Mouse (Mus musculus): ENCODE data around the gene Golph3l. TPM values are rescaled to one million over a fixed set of nuclear protein-coding genes. Genes with fewer than 3 reads are reported as not detected.
"Not testable (repeated sequence)": the region's sequence is repeated elsewhere in the genome, so short reads cannot be mapped to it uniquely, and the experiment has no call there.

The Golph3l gene
- polyA plus RNA-seq (2015; fragmentation: Nextera tagmentation; extraction: Ambion mirVana): 28.1 and 34.1 TPM in 2 replicates

GRCm38 (mm10) chr3:95588604-95589086 is at the start of gene Golph3l:
TSS of gene Golph3l (plus strand) at chr3:95588934.
- DNase-seq (peak; percentile 94), ATAC-seq (ENCODE audit: low read depth) (peak; percentile 100)
- no peaks in the 10 kb centered on the region for H3K9me3 ChIP-seq (replicated peaks)
- WGBS (ENCODE audit: insufficient replicate concordance): under 1% methylated on average over 12 of the region's 12 CpGs
- H3K27me3 ChIP-seq: no peaks in the 10 kb centered on the region
- peak within 1 kb of the TSS; percentile 92 for H3K27ac ChIP-seq
- peaks cover 28% of the 10 kb centered on the region for H3K36me3 ChIP-seq
- H3K4me1 ChIP-seq (replicated peaks): peaks cover 18% of the 10 kb centered on the region
- peak within 1 kb of the TSS; percentile 80 for H3K9ac ChIP-seq
- peak within 1 kb of the TSS; percentile 69 for H3K4me2 ChIP-seq
- H3K4me3 ChIP-seq (replicated peaks): peak within 1 kb of the TSS; percentile 78

- no peaks in the 10 kb centered on the region for H3K9me3 ChIP-seq (replicated peaks)
- H3K4me1 ChIP-seq (replicated peaks): 0 out of 2 replicates have a peak, but pooled peaks cover 2% of the 10 kb centered on the region
- H3K27me3 ChIP-seq: peaks cover 18% of the 10 kb centered on the region; the same call in 1 of the 2 replicates
- WGBS (ENCODE audit: insufficient replicate concordance): 80% methylated on average over 10 of the region's 10 CpGs
- H3K4me2 ChIP-seq: no peak overlapping the region
- H3K9ac ChIP-seq: no peak overlapping the region
- DNase-seq (no peak), ATAC-seq (ENCODE audit: low read depth) (no peak)
- no peak overlapping the region for H3K27ac ChIP-seq
- H3K36me3 ChIP-seq: no peaks in the 10 kb centered on the region
- H3K4me3 ChIP-seq (replicated peaks): no peak overlapping the region
Measured at GRCm38 (mm10) chr3:95538936-95539335, 49.8 kb upstream of the Golph3l start.

DNA sequence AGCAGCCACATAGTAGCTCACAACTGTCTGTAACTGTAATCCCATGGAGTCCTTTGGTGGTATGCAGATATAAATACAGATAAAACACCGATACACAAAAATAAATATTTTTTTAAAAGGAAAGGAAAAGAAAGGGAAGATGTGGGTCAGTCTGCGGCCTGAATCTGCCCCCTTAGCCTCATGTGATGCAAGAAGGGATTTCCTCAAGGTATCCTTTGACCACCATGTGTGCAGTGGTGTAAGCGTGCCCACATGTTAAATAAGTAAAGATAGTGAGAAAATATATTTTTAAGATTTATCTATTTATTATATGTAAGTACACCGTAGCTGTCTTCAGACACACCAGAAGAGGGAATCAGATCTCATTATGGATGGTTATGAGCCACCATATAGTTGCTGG is 48.9 kb upstream of the Golph3l start:
- Histone ChIP-seq H3K4me3 (replicated peaks) (no peak overlapping the region), H3K9ac (no peak overlapping the region), H3K36me3 (no peaks in the 10 kb centered on the region), H3K27me3 (peaks cover 24% of the 10 kb centered on the region; the same call in 1 of the 2 replicates), H3K4me2 (no peak overlapping the region), H3K4me1 (replicated peaks) (0 out of 2 replicates have a peak, but pooled peaks cover 2% of the 10 kb centered on the region), H3K27ac (no peak overlapping the region), H3K9me3 (replicated peaks) (no peaks in the 10 kb centered on the region)
- DNase-seq (no peak), ATAC-seq (ENCODE audit: low read depth) (no peak)
- WGBS (ENCODE audit: insufficient replicate concordance): 77% methylated on average over 4 of the region's 4 CpGs

GRCm38 (mm10) chr3:95541186-95541585 is 47.5 kb upstream of the Golph3l start:
- H3K4me3 ChIP-seq (replicated peaks); H3K4me2 ChIP-seq; ATAC-seq (ENCODE audit: low read depth); H3K4me1 ChIP-seq (replicated peaks); H3K27ac ChIP-seq; H3K36me3 ChIP-seq; H3K9me3 ChIP-seq (replicated peaks); DNase-seq; H3K9ac ChIP-seq: not testable (repeated sequence)
- 48% methylated on average over 2 of the region's 2 CpGs for WGBS (ENCODE audit: insufficient replicate concordance)
- peaks cover 30% of the 10 kb centered on the region; the same call in 1 of the 2 replicates for H3K27me3 ChIP-seq

DNA sequence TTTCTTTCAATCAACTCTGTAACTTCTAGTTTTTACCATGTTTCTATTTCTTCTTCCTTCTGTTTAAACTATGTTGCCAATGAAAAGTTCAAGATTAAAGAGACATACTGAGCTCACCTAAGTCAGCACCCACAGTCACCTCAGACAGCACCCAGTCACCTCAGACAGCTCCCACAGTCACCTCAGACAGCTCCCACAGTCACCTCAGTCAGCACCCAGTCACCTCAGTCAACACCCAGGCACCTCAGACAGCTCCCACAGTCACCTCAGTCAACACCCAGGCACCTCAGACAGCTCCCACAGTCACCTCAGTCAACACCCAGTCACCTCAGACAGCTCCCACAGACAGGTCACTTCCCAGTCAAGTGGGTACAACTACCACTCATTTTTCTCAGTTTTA is 46.6 kb upstream of the Golph3l start:
- H3K9me3 ChIP-seq (replicated peaks): no peaks in the 10 kb centered on the region
- H3K4me3 ChIP-seq (replicated peaks): no peak overlapping the region
- H3K9ac ChIP-seq: no peak overlapping the region
- H3K36me3 ChIP-seq: no peaks in the 10 kb centered on the region
- H3K27me3 ChIP-seq: peaks cover 31% of the 10 kb centered on the region
- DNase-seq (no peak), ATAC-seq (ENCODE audit: low read depth) (no peak)
- H3K4me2 ChIP-seq: no peak overlapping the region
- 0 out of 2 replicates have a peak, but pooled peaks cover 2% of the 10 kb centered on the region for H3K4me1 ChIP-seq (replicated peaks)
- H3K27ac ChIP-seq: no peak overlapping the region

DNA sequence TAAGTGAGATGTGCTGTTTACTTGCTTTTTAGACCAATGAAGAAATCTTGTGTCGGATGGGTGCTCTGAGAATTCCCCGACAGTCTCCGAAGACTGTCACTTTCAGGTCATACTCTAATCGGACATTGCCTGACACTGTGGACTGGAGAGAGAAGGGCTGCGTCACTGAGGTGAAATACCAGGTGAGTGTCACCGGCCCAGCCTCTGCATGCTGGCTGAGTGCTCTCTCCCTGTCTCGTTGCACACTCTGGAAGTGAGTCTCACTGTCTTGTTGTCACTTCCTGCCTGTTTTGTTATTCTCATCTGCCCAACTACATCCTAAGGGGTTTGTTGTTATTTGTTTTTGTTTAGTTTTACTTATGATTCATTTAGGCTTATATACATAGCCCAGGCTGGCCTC is 45.8 kb upstream of the Golph3l start:
- 64% methylated on average over 7 of the region's 7 CpGs for WGBS (ENCODE audit: insufficient replicate concordance)
- H3K4me3 ChIP-seq (replicated peaks): no peak overlapping the region
- DNase-seq (no peak), ATAC-seq (ENCODE audit: low read depth) (no peak)
- no peak overlapping the region for H3K4me2 ChIP-seq
- H3K9ac ChIP-seq: no peak overlapping the region
- no peak overlapping the region for H3K27ac ChIP-seq
- 0 out of 2 replicates have a peak, but pooled peaks cover 2% of the 10 kb centered on the region for H3K4me1 ChIP-seq (replicated peaks)
- H3K27me3 ChIP-seq: peaks cover 24% of the 10 kb centered on the region
- no peaks in the 10 kb centered on the region for H3K9me3 ChIP-seq (replicated peaks)
- no peaks in the 10 kb centered on the region for H3K36me3 ChIP-seq

DNA sequence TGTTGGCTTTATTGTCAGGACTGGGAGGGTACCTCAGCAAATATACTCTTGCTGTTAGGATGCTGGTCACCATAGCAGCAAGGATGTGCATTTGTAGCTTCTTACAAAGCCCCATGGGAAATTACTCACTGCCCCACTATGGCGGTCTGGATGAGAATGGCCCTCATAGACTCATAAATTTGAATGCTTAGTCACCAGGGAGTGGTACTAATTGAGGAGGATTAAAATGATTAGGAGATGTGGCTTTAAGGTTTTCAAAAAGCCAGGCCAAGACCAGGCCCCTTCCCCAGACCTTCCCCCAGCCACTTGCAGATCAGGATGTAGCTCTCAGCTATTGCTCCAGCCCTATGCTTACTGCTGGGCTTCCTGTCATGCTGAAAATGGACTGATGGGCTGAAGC is 38.6 kb upstream of the Golph3l start:
- no peak for DNase-seq
- Histone ChIP-seq H3K4me3 (replicated peaks) (no peak overlapping the region), H3K4me2 (no peak overlapping the region), H3K9me3 (replicated peaks) (no peaks in the 10 kb centered on the region), H3K36me3 (no peaks in the 10 kb centered on the region), H3K27ac (no peak overlapping the region), H3K9ac (no peak overlapping the region), H3K4me1 (replicated peaks) (peaks cover 7% of the 10 kb centered on the region), H3K27me3 (peaks cover 12% of the 10 kb centered on the region)
- 70% methylated on average over 1 of the region's 1 CpGs for WGBS (ENCODE audit: insufficient replicate concordance)
- ATAC-seq (ENCODE audit: low read depth): no peak

GRCm38 (mm10) chr3:95553986-95554385 is 34.7 kb upstream of the Golph3l start:
- Histone ChIP-seq H3K4me2 (no peak overlapping the region), H3K4me3 (replicated peaks) (no peak overlapping the region), H3K36me3 (no peaks in the 10 kb centered on the region), H3K4me1 (replicated peaks) (peaks cover 7% of the 10 kb centered on the region), H3K27ac (no peak overlapping the region), H3K9me3 (replicated peaks) (no peaks in the 10 kb centered on the region), H3K9ac (no peak overlapping the region), H3K27me3 (no peaks in the 10 kb centered on the region)
- 41% methylated on average over 3 of the region's 3 CpGs for WGBS (ENCODE audit: insufficient replicate concordance)
- DNase-seq (no peak), ATAC-seq (ENCODE audit: low read depth) (no peak)

GRCm38 (mm10) chr3:95559437-95559836 is 29.3 kb upstream of the Golph3l start, which contains the start of gene Hormad1:
TSS of gene Hormad1 (plus strand) at chr3:95559677.
- Histone ChIP-seq H3K9ac (no peak within 1 kb of the TSS), H3K27ac (no peak within 1 kb of the TSS), H3K9me3 (replicated peaks) (no peaks in the 10 kb centered on the region), H3K27me3 (no peaks in the 10 kb centered on the region), H3K4me2 (no peak within 1 kb of the TSS), H3K4me1 (replicated peaks) (no peaks in the 10 kb centered on the region), H3K4me3 (replicated peaks) (no peak within 1 kb of the TSS), H3K36me3 (no peaks in the 10 kb centered on the region)
- DNase-seq: no peak
- 87% methylated on average over 27 of the region's 27 CpGs for WGBS (ENCODE audit: insufficient replicate concordance)
- ATAC-seq (ENCODE audit: low read depth): no peak

DNA sequence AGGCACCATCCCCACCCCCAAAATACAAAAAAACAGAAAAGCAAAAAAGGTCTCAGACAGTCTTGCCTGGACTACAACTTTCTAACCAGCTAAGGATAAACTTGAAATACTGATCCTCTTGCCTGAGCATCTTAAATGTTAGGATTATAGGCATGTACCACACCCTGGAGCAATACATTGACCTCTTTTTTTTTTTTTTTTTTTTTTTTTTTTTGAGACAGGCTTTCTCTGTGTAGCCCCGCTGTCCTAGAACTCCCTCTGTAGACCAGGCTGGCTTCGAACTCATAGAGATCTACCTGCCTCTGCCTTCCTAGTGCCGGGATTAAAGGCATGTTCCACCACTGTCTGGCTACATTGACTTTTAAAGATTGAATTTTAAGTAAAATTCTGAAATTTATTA is 28.0 kb upstream of the Golph3l start:
- Histone ChIP-seq H3K27ac (no peak overlapping the region), H3K27me3 (no peaks in the 10 kb centered on the region), H3K4me1 (replicated peaks) (no peaks in the 10 kb centered on the region), H3K9me3 (replicated peaks) (no peaks in the 10 kb centered on the region), H3K36me3 (no peaks in the 10 kb centered on the region), H3K4me3 (replicated peaks) (no peak overlapping the region), H3K9ac (no peak overlapping the region), H3K4me2 (no peak overlapping the region)
- WGBS (ENCODE audit: insufficient replicate concordance): 71% methylated on average over 3 of the region's 3 CpGs
- no peak for DNase-seq
- no peak for ATAC-seq (ENCODE audit: low read depth)

- ATAC-seq (ENCODE audit: low read depth): no peak
- H3K4me1 ChIP-seq (replicated peaks): no peaks in the 10 kb centered on the region
- 76% methylated on average over 2 of the region's 2 CpGs for WGBS (ENCODE audit: insufficient replicate concordance)
- no peak overlapping the region for H3K9ac ChIP-seq
- H3K4me2 ChIP-seq: no peak overlapping the region
- no peaks in the 10 kb centered on the region for H3K36me3 ChIP-seq
- no peak overlapping the region for H3K4me3 ChIP-seq (replicated peaks)
- DNase-seq: no peak
- no peaks in the 10 kb centered on the region for H3K9me3 ChIP-seq (replicated peaks)
- H3K27me3 ChIP-seq: no peaks in the 10 kb centered on the region
- no peak overlapping the region for H3K27ac ChIP-seq
Measured at GRCm38 (mm10) chr3:95561826-95562225, 26.9 kb upstream of the Golph3l start.

DNA sequence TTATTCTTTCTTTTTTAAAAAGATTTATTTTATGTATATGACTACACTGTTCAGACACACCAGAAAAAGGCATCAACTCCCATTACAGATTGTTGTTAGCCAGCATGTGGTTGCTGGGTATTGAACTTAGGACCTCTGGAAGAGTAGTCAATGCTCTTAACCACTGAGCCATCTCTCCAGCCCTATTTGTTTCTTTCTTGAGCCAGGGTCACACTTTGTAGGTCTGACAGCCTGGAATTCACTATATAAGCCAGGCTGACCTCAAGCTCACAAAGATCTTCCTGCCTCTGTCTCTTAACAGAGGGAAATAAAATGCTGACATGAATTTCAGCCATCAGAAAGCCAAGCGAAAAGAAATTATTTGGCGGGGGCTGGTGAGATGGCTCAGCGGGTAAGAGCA is 19.1 kb upstream of the Golph3l start:
- ATAC-seq (ENCODE audit: low read depth) (no peak), DNase-seq (no peak)
- no peak overlapping the region for H3K27ac ChIP-seq
- H3K36me3 ChIP-seq: no peaks in the 10 kb centered on the region
- H3K4me2 ChIP-seq: no peak overlapping the region
- H3K4me1 ChIP-seq (replicated peaks): no peaks in the 10 kb centered on the region; the same call in 1 of the 2 replicates
- no peak overlapping the region for H3K9ac ChIP-seq
- WGBS (ENCODE audit: insufficient replicate concordance): 83% methylated on average over 3 of the region's 3 CpGs
- no peak overlapping the region for H3K4me3 ChIP-seq (replicated peaks)
- H3K9me3 ChIP-seq (replicated peaks): no peaks in the 10 kb centered on the region
- H3K27me3 ChIP-seq: no peaks in the 10 kb centered on the region
